Mouse (Mus musculus) frontal cortex, postnatal 14 days (tissue): ENCODE measurements at regions not wholly inside any gene's neighbourhood (a gene's known extent, or its start where the extent isn't known, plus 50 kb on each side); places are given as distances from the start of the nearest gene placed in this dataset.

Experiments
- DNase-seq, 2 experiments: peaks; one replicate each; pipeline ENCODE4 v3.0.0; 2022; ENCODE audit warnings: low spot score in 2 of 2

GRCm38 (mm10) chr3:144255596-144256550, 50.9 kb upstream of the Lmo4 start:
- DNase-seq, result no peak
